Mouse (Mus musculus) adrenal gland, postnatal 25 days (tissue): ENCODE results near the gene Lao1. TPM values are rescaled to one million over a fixed set of nuclear protein-coding genes. Genes with fewer than 3 reads are reported as not detected.

Experiments
- DNase-seq: peaks from one replicate; pipeline ENCODE4 v3.0.0; 2021; ENCODE audit warnings: mixed read lengths
- total RNA-seq: library from RNA; stranded (reverse); gene quantifications from 2 replicates; pipeline ENCODE4 v1.2.3, GENCODE M21; 2021

Lao1 gene
- total RNA-seq, 1 experiment from 2014 or later = not detected

GRCm38 (mm10) chr4:119015557-119015956 is 54.2 kb downstream of the Lao1 start:
- no peak for DNase-seq

- no peak for DNase-seq
Observed at GRCm38 (mm10) chr4:119017078-119017477, 55.7 kb downstream of the Lao1 start.

Other genes with a start within 250 kb of the Lao1 start
- gene Olfr1340, start 241.4 kb upstream of the Lao1 start, total RNA-seq = not detected in 2 replicates
- gene Olfr1339, start 229.4 kb upstream of the Lao1 start, total RNA-seq = not detected in 2 replicates
- gene Olfr1338, start 202.8 kb upstream of the Lao1 start, total RNA-seq = not detected in 2 replicates
- not detected in 2 replicates for gene Olfr1337, start 179.0 kb upstream of the Lao1 start, total RNA-seq
- gene Olfr1335, start 151.6 kb upstream of the Lao1 start, total RNA-seq = not detected in 2 replicates
- gene Olfr1333, start 125.3 kb upstream of the Lao1 start, total RNA-seq = not detected in 2 replicates
- not detected in 2 replicates for gene Olfr1331, start 96.9 kb upstream of the Lao1 start, total RNA-seq
- not detected in 2 replicates for gene Olfr1330, start 73.0 kb upstream of the Lao1 start, total RNA-seq
- not detected in 2 replicates for gene Olfr1329, start 44.1 kb upstream of the Lao1 start, total RNA-seq
- not detected in 2 replicates for gene Olfr1328, start 23.0 kb upstream of the Lao1 start, total RNA-seq
- 19.7 and 21.6 TPM in 2 replicates for gene Slc2a1, start 147.1 kb downstream of the Lao1 start, total RNA-seq
- gene Zfp691, start 212.6 kb downstream of the Lao1 start, total RNA-seq = 15.3 and 16.6 TPM in 2 replicates
- 0.30 TPM in 1 of 2 replicates, not detected in the other for gene Ermap, start 228.4 kb downstream of the Lao1 start, total RNA-seq
- 17.7 and 20.2 TPM in 2 replicates for gene Svbp, start 233.7 kb downstream of the Lao1 start, total RNA-seq